Mouse (Mus musculus): Measurements from ENCODE around the gene Nek10.

The Nek10 gene

DNA sequence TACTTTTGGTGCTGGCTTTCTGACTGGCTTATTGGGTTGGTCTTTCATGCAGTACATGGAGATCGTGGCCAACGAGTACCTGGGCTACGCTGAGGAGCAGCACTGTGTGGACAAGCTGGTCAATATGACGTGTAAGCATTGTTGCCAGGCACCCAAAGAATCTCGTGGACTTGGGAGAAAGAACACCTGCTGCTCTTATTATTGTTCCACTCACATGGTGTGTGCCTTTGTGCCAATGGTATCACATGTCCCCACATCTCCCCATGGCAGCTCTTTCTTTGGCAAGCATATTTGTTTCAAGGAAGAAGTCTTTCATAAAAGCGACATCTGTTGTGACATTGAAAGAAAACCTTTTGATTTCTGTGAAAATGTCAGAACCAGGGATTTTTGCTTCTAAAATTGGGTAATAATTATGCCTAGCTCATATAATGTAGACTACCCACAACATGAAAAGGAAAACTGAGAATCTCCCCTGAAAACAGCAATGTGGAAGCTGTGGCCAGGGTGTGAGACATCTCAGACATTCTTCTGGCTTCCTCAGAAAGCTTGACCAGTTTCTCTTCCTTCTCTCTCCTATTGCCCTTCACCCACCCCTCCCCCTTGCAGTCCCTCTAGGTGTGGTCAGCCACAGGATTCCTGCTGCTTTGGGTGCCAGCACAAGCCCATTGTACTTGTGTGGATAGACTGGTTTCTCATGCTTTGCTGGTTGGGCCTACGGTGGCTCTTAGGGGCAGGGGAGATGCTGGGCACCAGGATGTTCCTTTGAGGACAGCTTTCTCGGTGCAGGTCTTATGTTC lies 39.7 kb downstream of the Nek10 start:
- no peaks in the 10 kb centered on the region; the same call in 1 of the 2 replicates for H3K36me3 ChIP-seq (ENCODE audit: control insufficient read depth, insufficient read depth, low read length, poor library complexity, severe bottlenecking)
- H3K27me3 ChIP-seq (ENCODE audit: control insufficient read depth, insufficient read depth, low read length, poor library complexity, severe bottlenecking) = no peaks in the 10 kb centered on the region
- DNase-seq (ENCODE audit: low read depth, low spot score) = no peak

DNA sequence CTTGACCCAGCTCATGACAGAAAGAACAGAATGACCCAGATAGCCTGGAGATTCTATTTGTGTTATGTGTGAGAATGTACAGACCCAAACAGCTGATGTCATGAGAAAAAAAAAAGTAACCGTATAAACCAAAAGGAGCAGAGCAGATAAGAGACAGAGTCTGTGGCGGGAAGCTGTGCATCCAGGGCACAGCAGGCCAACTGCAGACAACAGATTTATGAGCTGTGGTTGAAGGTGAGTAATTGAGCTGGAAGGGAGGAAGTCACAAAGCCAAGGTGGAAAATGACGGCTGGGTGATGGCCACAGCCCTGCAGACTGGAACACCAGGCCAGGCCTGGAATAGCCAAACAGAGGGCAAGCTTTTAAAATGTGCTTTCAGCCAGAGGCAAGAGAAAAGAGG lies 49.6 kb downstream of the Nek10 start:
- Histone ChIP-seq H3K36me3 (ENCODE audit: control insufficient read depth, insufficient read depth, low read length, poor library complexity, severe bottlenecking) (no peaks in the 10 kb centered on the region), H3K27me3 (ENCODE audit: control insufficient read depth, insufficient read depth, low read length, poor library complexity, severe bottlenecking) (no peaks in the 10 kb centered on the region)
- no peak for DNase-seq (ENCODE audit: low read depth, low spot score)

DNA sequence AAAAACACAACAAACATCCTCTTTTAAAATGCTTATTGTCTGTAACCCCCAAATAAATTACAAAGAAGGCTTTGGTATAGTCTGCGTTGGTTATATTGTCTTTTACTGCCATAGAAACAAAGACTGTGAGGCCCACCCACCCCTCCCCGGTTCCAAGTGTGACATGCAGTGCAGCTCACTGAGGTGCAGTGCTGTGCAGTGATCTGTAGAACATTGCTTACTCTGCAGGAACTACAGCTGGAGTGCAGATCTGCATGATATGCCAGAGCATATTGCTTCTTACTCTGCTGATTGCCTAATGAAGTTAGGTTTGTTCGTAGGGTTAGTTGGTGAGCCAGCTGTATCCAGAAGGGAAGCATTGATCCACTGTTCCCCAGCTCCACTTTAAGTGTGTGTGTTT lies 57.1 kb downstream of the Nek10 start:
- H3K27me3 ChIP-seq (ENCODE audit: control insufficient read depth, insufficient read depth, low read length, poor library complexity, severe bottlenecking) = no peaks in the 10 kb centered on the region
- DNase-seq (ENCODE audit: low read depth, low spot score) = no peak

DNA sequence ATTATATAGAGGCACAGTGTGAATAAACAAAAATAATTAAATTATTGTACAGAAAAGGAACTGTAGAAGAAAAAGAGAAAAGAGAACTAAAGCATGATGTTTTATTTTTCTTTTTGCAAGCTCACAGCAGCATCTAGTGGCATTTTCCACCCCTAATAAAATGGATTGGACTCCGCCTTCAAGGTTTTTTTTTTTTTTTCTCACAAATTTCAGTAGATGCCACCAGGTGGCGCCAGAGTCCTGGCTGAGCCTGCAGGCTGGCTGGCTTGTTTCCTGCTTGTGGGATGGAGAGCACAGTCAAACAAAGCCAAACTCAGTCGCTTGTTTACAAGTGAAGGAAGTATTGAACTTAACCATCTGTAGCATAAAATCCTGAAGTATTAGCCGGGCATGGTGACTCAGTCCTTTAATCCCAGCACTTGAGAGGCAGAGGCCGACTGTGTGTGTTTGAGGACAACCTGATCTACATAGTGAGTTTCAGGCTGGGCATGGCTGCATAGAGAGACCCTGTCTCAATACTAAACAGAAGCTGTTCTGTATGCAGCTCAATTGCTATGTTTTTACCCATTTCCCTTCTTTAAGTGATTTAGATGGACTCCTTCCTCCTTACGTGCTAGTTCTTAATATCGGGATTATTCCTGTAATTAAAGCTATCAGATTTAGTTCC lies 60.6 kb downstream of the Nek10 start:
- DNase-seq (ENCODE audit: low read depth, low spot score) = peak; percentile 85
- Histone ChIP-seq H3K27me3 (ENCODE audit: control insufficient read depth, insufficient read depth, low read length, poor library complexity, severe bottlenecking) (no peaks in the 10 kb centered on the region), H3K36me3 (ENCODE audit: control insufficient read depth, insufficient read depth, low read length, poor library complexity, severe bottlenecking) (no peaks in the 10 kb centered on the region)

More for the DNA sequence above, 57.1 kb downstream of the Nek10 start:
- H3K36me3 ChIP-seq (ENCODE audit: control insufficient read depth, insufficient read depth, low read length, poor library complexity, severe bottlenecking) = no peaks in the 10 kb centered on the region

DNA sequence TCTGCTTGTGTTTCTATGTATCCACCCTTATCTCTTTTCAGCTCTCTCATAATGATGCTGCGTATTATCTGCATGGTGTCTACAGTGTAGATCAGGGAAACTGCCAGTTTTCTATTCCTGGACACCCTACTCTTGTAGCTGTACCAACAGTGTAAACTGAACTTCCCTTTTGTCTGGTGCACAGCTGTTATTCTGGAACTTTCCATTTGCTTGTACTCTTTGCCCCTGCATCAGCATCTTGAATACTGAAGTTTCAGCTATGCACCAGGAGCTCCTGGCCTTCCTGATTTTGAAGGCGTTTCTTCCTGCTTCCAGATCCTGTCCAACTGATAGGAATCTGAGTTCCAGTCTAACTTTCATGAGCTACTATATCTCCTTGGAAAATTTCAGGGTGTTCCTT lies 66.0 kb downstream of the Nek10 start:
- no peaks in the 10 kb centered on the region for H3K36me3 ChIP-seq (ENCODE audit: control insufficient read depth, insufficient read depth, low read length, poor library complexity, severe bottlenecking)
- H3K27me3 ChIP-seq (ENCODE audit: control insufficient read depth, insufficient read depth, low read length, poor library complexity, severe bottlenecking) = no peaks in the 10 kb centered on the region
- peak; percentile 50 for DNase-seq (ENCODE audit: low read depth, low spot score)

DNA sequence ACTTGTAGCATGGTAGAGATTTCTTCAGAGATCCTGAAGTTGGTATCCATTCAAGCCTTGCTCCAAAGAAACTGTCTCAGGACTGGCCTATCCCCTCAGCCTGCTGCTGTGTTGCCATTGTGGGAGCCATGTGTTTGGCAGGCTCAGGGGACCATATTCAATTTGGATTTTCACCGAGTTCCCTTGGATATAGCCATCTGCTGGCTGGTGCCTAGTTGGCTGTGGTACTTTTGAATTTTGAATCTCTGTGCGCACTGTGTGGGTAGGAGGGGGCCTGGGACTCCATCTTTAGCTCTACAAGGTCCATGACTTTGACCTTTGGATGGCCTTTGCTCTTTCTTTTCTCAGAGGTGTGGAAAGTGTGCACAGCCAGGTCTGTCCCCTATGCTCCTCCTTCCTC lies 66.8 kb downstream of the Nek10 start:
- H3K27me3 ChIP-seq (ENCODE audit: control insufficient read depth, insufficient read depth, low read length, poor library complexity, severe bottlenecking) = no peaks in the 10 kb centered on the region
- DNase-seq (ENCODE audit: low read depth, low spot score) = no peak
- no peaks in the 10 kb centered on the region for H3K36me3 ChIP-seq (ENCODE audit: control insufficient read depth, insufficient read depth, low read length, poor library complexity, severe bottlenecking)

DNA sequence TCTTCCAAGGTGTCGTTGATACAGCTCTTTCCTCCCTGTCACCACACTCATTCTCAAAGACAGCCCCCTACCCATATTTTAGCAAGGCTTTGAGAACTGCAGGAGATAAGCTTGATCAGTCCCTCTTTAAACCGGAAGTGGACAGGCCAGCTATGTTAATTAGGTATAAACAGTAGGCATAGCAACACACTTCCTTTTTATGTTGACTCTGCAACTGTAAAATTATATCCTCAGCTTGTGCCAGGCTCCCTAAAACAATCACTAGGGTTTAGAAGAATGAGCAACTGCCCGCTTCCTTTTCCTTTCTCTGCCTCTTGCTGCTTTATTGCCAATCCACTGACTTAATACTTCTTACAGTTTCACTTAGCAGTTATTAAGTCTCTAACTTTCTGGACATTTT lies 67.2 kb downstream of the Nek10 start:
- Histone ChIP-seq H3K27me3 (ENCODE audit: control insufficient read depth, insufficient read depth, low read length, poor library complexity, severe bottlenecking) (no peaks in the 10 kb centered on the region), H3K36me3 (ENCODE audit: control insufficient read depth, insufficient read depth, low read length, poor library complexity, severe bottlenecking) (no peaks in the 10 kb centered on the region)
- DNase-seq (ENCODE audit: low read depth, low spot score) = peak; percentile 24

DNA sequence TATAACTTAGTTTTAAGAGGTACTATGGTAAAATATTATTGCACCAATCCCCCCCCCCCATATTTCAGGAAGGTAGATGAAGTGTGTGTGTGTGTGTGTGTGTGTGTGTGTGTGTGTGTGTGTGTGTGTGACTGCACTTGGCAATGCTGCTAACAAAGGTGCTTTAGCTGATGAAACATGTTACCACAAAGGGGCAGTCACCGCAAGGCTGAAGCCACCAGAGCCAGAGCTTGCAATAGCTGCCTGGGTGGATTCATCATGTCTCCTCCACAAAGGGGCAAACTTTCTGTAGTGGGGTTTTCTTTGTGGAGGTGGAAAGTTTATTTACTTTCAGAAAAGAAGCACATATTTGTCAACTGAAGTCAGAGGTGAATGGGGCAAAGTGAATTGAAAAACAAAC lies 67.9 kb downstream of the Nek10 start:
- no peak for DNase-seq (ENCODE audit: low read depth, low spot score)

DNA sequence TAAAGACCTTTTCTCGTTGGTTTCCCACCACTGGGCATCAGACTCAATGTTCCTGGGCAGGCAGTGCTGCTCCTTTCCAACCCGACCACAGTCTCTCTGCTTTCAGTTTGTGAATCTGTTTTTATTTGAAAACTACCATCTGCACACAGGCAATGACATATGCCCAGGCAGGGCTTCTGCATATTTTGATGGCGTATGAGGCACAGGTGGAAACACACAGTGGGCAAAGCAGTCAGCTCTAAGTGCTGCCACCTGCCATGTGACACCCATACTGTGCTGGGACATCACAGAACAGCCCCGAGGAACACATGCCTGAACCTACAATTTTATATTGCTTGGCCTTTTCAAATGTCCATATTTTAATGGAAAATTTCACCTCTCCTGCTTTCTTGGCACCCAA lies 68.5 kb downstream of the Nek10 start:
- DNase-seq (ENCODE audit: low read depth, low spot score) = no peak
- H3K36me3 ChIP-seq (ENCODE audit: control insufficient read depth, insufficient read depth, low read length, poor library complexity, severe bottlenecking) = no peaks in the 10 kb centered on the region
- no peaks in the 10 kb centered on the region for H3K27me3 ChIP-seq (ENCODE audit: control insufficient read depth, insufficient read depth, low read length, poor library complexity, severe bottlenecking)

More for the DNA sequence above, 67.9 kb downstream of the Nek10 start:
- no peaks in the 10 kb centered on the region for H3K36me3 ChIP-seq (ENCODE audit: control insufficient read depth, insufficient read depth, low read length, poor library complexity, severe bottlenecking)
- no peaks in the 10 kb centered on the region for H3K27me3 ChIP-seq (ENCODE audit: control insufficient read depth, insufficient read depth, low read length, poor library complexity, severe bottlenecking)

DNA sequence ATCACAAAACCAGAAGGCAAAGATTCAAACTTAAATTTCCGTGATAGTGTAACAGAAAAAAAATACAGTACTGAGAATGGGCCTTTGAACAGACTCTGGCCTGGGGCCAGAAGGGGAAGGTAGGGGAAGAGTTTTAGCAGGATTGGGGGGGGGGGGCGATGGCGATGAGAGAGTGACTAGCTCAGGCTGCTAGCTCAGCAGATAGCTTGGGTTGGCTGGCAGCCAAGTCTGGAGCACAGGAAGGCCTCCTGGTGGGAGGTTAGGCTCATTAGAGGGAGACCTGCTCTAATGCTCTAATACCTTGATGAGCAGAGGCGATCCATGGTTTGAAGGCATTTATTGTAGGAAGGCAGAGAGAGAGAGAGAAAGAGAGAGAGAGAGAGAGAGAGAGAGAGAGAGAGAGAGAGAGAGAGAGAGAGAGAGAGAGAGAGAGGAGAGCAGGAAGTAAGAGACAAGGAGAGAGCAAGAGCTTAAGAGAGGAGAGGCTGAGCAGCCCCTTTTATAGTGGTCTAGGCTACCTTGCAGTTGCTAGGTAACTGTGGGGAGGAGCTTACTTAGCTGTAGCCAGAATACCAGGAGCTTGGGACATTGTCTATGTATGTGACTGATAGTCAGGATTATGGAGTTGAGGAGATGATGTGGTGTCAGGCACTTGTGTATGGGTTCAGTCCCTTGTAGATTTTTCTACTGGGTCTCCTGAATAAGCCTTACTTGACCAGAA lies 90.9 kb downstream of the Nek10 start:
- DNase-seq (ENCODE audit: low read depth, low spot score) = no peak
- no peaks in the 10 kb centered on the region for H3K27me3 ChIP-seq (ENCODE audit: control insufficient read depth, insufficient read depth, low read length, poor library complexity, severe bottlenecking)
- H3K36me3 ChIP-seq (ENCODE audit: control insufficient read depth, insufficient read depth, low read length, poor library complexity, severe bottlenecking) = no peaks in the 10 kb centered on the region

DNA sequence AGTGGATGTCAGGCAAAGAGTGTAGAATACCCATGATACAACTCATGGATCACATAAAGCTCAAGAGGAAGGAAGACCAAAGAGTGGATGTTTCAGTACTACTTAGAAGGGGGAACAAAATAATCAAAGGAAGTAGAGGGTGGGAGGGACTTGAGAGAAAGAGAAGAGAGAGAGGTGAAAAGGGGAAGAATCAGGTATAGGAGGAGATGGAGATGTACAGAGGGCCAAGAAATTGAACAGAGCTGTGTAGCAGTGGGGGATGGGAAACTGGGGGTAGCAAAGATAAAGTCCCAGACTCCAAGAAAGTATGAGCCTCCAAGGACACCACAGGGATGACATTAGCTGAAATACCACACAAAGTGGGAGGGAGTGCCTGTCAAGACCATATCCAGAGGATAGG lies 91.6 kb downstream of the Nek10 start:
- H3K27me3 ChIP-seq (ENCODE audit: control insufficient read depth, insufficient read depth, low read length, poor library complexity, severe bottlenecking) = no peaks in the 10 kb centered on the region

DNA sequence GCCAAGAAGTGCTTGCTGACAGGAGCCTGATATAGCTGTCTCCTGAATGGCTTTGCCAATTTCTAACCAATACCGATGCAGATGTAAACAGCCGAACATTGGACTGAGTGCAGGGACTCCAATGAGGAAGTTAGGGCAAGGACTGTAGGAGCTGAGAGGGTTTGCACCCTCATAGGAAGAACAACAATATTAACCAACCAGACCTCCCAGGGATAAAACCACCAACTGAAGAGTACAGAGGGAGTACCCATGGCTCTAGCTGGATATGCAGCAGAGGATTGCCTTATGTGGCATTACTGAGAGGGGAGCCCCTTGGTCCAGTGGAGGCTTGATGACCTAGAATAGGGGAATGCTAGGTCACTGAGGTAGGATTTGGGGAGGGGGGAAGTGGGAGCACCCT lies 92.1 kb downstream of the Nek10 start:
- Histone ChIP-seq H3K36me3 (ENCODE audit: control insufficient read depth, insufficient read depth, low read length, poor library complexity, severe bottlenecking) (no peaks in the 10 kb centered on the region), H3K27me3 (ENCODE audit: control insufficient read depth, insufficient read depth, low read length, poor library complexity, severe bottlenecking) (no peaks in the 10 kb centered on the region)
- DNase-seq (ENCODE audit: low read depth, low spot score) = no peak

More for the DNA sequence above, 91.6 kb downstream of the Nek10 start:
- H3K36me3 ChIP-seq (ENCODE audit: control insufficient read depth, insufficient read depth, low read length, poor library complexity, severe bottlenecking) = no peaks in the 10 kb centered on the region
- no peak for DNase-seq (ENCODE audit: low read depth, low spot score)

DNA sequence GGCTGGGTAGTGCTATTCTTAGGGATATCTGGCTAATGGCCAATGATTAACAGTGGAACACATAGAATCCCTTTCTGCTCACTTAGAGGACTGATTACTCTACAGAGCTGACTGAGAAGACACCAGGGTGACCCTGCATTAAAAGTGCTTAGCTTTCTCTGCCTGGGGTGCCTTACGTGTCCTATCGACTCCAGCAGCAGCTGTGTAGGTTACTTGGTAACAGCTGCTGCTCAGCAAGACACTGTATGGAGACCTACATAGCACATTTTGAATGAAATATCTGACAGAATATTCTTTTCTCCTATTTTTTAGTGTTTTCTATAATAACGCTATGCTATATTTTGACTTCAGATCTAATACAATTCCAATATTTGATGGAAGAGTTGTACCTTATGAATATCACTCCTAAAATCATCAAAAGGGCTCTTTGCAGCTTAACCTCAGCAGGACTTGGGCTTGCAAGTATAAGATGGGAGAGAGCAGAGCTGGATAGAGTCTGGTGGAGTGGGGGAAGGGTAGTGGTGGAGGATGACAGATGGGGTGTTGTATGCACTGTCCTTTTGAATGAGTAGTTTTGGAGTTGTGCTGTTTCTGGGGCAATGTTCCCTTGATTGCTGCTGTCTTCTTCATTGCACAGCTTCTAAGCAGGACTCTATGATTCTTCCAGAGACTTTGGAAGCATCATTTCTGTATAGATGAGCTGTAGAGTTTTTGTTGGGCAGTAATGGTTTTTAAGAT lies 93.4 kb downstream of the Nek10 start:
- no peak for DNase-seq (ENCODE audit: low read depth, low spot score)
- Histone ChIP-seq H3K36me3 (ENCODE audit: control insufficient read depth, insufficient read depth, low read length, poor library complexity, severe bottlenecking) (no peaks in the 10 kb centered on the region), H3K27me3 (ENCODE audit: control insufficient read depth, insufficient read depth, low read length, poor library complexity, severe bottlenecking) (no peaks in the 10 kb centered on the region)

DNA sequence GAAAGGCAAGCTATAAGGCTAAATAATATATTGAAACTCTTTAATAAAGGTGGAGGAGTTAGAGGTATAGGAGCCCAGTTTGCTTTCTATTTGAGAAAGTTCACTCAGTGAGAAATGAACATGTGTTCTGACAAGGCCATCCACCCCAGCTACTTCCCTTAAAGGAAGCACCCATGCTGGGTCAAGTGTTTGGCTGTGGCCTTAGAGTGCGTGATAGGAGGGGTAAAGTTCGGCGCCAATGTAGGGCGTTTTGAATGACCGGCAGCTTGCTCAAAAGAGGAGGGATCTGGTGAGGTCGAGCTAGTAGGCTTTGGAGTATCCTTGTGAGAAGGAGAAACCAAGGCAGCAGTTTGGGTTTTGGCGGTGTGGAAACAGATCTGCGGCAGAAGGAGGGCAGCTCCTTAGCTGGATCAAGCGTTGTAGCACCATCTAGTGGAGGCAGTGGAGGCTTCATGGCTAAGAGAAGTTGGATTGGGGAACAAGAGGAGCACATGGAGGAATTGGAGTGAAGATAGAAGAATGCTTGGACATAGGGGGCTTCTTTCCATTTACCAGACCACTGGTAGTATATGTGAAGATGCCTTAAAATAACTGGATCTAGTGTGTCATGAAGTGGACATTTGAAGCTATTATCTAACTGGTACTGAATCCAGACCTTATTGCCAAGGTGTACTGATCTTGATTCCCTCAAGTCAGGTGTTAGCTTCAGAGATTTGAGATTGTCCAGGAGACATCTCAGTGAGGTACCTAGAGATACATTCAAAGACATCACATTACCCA lies 101.7 kb downstream of the Nek10 start:
- H3K27me3 ChIP-seq (ENCODE audit: control insufficient read depth, insufficient read depth, low read length, poor library complexity, severe bottlenecking) = no peaks in the 10 kb centered on the region
- DNase-seq (ENCODE audit: low read depth, low spot score) = peak; percentile 77
- no peaks in the 10 kb centered on the region for H3K36me3 ChIP-seq (ENCODE audit: control insufficient read depth, insufficient read depth, low read length, poor library complexity, severe bottlenecking)
